Mouse (Mus musculus) CH12F3 (cell line): ENCODE measurements around the gene Znrd1as.
"Not testable (repeated sequence)": the region's sequence is repeated elsewhere in the genome, so short reads cannot be mapped to it uniquely, and the experiment has no call there.

Experiments
- in situ Hi-C: fragments of 300-500 bp; cut with MboI; formaldehyde crosslinking; loops from 2 replicates; pipeline ENCODE4 v1.14.3; 2020; ENCODE audit warnings: low sequenced_read_pairs

Gene Znrd1as

DNA sequence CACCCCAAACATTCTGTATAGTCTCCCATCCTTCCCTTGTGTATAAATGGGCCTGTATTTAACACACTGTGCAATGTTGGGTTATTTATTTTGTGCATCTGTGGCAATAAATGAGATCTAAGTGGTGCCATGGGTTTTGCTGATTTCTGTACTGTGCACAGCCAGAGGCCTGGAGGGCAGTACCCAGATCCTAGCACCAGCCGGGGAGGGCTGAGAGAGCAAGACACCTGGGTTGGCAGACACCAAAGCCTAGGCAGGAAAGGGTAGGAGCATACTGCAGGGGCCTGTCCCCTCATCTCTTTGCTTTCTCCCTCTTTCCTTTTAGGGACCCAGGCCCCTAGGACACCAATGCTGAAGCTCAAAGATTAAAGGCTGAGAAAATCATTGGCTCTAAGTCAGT lies 10.1 kb upstream of the Znrd1as start:
- in situ Hi-C loops = no loop called here

DNA sequence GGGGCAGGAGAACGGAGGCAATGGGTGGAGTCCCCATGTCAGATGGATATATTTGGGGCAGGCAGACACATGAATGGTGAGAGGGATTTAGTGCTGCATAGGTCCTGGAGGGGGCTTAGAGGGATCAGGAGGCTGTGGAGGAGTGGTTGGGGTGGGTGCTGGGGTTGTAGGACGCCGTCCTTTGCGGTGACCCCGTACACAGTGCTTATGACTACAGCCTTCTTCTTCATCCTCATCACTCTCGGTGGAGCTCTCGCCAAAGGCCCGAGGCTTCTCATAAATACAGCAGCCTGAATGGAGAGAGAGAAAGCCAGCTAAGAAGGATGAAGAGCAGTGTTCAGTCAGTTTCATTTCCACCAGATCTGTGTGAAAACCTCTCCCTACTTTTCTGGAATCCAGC lies 9.1 kb upstream of the Znrd1as start:
- in situ Hi-C loops = no loop called here

DNA sequence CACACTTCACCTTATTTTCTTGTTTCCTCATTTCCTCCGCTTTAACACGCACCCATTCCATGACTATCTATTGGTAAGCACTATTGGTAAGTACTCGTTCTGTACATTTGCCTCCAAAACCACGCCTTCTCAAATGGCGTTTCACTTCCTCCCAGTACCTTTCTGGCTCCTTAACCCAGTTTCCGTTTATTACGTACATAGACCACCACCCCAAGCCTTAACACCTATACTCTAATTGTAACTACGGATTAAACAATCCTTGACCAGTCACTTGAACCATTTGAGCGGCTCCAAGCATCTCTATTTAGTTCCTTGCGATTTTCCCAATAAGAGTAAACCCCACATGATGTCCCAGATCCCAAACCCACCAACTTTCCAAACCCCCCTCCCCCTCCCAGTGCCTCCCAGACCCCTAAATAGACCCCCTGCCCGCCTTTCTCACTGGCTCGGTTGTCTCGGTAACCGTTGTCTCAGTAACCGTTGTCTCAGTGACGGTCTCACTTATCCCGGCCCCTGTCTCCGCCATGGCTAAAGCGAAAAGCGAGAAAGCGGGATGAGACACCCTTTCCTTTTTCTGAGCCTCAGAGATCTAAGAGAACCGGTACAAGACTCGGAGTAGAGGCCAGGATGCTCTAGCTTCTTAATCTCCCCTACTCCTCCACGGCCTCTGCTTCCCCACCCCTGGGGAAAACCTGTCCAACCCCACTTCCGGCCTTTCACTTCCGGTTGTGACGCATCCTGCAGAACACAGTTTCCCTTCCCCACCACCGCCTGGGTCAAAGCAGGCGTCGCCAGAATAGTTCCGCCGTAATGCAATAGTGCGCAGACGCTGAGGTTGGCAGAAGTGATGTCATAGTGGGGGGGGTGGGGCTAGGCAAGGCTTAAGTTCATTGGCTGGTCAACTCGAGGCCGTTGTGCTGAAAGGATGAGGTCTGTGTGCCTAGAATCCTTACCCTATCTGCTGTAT lies 7.1 kb upstream of the Znrd1as start, which contains the start of gene Ppp1r11:
Gene Ppp1r11 (minus strand): TSS at position 761 of the 967 bp plus-strand sequence.
- in situ Hi-C loops = no loop called here

DNA sequence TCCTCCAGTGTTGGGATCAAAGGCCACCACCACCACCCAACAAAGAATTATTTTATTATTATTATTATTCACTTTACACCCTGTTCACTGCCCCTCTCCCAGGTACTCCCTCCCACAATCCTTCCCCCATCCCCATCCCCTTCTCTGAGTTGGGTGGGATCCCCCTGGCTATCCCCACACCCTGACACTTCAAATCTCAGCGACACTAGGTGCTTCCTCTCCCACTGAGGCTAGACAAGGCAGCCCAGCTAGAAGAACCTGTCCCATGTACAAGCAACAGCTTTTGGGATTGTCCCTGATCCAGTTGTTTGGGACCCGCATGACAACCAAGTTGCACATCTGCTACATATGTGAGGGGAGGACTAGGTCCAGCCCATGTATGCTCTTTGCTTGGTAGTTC lies 5.8 kb upstream of the Znrd1as start:
- in situ Hi-C loops = no loop called here

DNA sequence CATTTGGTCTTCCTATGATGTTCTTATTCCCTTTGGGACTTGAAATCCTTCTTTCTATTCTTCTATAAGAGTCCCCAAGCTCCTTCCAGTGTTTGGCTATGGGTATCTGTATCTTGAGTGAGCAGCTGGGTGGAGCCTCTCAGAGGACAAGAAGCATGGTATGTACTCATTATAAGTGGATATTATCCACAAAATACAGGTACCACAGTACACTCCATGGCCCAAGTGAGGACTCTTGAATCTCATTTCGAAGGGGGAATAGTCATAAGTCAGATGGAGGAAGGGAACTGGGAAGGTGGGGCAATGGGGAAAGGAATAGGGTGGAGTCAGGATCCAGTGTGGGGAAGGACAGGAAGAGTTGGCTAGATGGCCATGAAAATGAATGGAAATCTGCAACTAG lies 5.3 kb upstream of the Znrd1as start:
- in situ Hi-C loops = no loop called here

DNA sequence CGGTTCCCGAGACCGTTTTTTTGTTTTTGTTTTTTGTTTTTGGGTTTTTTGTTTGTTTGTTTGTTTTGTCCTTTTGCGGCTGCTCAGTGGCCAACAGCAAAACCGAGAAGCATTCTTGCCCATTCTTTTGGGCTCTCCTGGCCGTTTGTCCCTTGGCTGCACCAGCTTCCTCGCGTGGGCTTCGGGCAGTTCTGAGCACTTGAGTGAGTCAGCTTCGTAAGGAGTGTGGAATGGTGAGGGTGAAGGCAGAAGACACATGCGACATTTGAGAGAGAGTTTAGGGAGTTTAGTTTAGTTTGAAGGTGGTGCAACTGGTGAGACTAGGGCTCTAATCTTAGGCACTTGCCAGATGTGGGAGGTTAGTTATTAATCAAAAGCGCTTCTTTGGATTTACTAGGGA lies 492 bp downstream of the Znrd1as start:
- in situ Hi-C loops = no loop called here

DNA sequence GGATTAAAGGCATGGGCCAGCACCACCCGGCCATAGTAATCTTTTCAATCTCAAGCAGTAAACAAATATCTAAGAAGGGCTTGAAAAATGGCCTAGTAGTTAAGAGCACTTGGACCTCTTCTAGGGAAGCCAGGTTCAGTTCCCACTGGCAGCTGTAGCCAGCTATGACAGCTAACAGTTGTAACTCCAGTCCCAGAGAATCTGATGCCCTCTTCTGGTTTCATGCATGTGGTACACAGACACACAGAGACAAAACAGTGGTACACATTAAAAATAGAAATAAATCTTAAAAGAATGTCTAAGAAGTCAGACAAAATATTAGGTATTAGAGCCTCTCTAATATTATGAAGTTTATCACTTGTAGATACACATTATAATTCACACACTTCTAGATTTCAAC lies 2.7 kb downstream of the Znrd1as start:
- in situ Hi-C loops = no loop called here

DNA sequence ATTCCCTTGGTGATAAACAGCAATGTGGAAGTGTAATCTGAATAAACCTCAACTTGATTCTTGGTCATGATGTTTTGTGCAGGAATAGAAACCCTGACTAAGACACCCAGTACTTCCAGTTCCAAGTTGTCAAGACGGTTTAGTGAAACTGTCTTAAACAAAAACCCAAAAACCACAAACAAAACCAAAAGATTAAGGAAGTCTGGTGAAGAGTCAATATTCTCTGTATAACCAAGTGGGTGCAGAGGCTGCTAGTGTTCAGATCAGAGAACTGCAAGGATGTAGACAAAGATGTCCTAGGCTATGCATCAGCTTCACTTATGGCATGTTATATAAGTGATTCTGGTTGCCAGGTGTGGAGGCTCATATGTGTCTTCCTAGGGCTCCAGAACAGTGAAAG lies 8.5 kb downstream of the Znrd1as start:
- in situ Hi-C loops = no loop called here

DNA sequence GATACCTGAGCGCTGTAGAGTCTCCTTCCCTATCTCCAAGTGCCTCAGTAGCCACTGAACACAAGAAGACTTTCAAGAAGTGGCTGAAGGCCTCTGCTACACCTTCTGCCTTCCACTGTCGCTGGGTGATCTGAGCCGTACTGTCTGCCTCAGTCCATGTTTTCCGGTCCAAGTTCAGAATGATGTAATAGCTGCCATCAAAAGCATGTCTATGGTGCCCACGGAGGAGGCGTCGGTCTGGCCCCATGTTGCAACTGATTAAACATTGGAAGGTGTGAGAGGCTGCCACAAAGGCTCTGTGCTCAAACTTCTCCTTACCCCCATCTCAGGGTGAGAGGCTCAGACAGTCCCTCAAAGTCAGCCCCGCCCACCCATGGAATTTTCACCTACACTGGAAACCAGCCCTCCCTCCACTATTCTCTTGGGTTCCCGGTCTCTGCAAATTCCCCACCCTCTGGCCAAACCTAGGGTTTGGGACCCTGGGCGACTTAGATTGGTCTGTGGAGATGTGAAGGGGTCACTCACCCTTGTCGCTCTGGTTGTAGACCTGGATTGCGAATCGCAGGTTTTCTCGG lies 12.0 kb downstream of the Znrd1as start:
- in situ Hi-C loops = no loop called here

DNA sequence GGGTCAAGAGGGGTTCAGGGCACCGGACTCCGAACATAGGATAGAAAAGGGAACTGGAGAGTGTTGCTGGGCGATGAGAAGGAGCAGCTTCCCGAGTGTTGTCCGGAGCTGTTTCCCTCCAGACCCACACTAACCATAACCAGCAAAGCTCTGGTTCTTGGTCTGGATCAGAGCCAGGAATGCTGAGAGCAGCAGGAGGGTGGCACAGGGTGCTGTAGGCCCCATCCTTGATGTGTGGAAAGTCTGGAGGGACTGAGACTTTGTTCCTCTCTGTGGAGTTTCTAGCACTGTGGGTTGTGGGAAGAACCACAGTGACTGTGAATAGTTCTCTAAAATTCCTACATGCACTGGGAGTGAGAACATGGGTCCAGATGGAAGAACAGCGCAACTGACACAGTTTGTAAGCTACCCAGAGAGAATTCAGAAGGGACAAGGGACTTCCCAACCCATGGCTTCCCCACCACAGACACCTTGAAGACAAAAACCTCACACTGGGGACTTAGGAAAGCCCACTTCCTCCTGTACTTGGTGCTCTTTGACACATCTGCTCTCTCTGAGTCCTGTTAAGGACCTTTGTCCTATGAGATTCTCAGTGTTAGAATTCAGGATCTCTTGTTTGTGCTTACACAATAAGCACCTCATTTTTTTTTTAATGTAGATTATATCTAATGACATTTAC lies 12.9 kb downstream of the Znrd1as start:
- in situ Hi-C loops = no loop called here

DNA sequence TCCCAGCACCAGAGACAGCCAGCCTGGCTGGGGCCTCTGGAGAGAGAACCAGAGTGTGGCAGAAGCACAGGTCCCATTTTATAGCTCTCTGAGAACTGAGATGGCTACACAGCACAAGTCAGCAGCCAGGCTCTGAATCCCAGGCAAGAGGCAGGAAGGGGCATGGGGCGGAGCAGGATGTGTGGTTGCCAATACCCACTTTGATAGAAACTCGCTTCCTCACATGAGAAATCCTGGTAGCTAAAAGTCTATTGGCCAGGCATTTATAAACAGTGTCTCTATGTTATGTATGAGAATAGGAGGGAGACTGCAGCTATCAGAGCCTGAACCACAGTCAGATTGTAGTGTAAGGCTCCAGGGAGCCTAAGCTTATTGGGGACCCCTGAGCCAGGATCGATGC lies 14.4 kb downstream of the Znrd1as start:
- in situ Hi-C loops = no loop called here

DNA sequence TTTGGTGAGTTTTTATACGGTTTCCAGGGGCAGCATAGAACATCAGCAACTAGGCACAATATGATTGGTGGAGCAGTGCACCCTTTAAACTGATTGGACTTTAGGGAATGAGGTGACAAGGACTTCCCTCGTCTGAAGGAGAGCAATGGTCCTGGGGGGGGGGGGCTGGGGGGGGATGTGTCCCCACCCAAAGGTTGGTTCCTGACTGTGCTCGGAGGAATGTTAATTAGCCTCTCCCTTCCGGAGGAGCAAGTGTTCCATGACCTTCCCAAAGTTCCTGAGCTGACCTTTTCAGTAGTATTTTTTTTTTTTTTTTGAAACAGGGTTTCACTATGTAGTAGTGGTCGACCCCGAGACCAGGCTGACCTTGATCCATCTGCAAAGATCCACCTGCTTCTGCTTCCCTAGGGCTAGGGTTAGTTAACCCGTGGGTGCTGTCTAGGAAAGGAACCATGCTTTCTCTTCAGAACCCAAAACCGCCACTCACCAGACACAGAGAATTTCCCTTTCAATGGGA lies 14.9 kb downstream of the Znrd1as start:
- in situ Hi-C loops = no loop called here

DNA sequence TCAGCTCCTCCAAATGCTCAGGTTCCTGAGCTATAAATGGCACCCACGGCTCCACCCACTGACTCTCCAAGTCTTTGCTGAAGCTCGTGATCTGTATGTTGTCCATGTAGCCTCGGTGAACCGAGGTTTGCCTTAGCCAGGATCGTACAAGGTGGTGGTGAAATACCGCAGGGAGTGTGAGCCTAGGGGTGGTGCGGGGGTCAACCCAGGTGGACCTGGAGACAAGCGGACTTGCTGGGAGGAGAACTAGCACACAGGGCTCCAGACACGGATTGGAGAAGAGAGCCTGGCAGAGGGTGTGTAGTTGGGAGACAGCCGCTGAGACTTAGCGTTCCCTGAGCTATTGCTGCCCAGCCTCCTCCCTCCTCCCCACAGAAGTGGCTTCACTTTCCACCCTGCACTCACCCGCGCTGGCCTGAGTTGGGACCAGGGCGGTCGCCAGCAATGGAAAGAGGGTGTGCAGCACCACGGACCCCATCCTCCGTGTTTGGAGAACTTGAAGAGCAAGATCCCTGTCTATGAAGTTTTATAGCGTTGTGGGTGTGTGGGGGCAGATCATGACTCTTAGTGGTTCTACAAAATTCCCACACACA lies 22.9 kb downstream of the Znrd1as start, which contains the start of gene 2410137M14Rik:
Gene 2410137M14Rik (minus strand): TSS at position 17 of the 593 bp plus-strand sequence.
- in situ Hi-C loops = no loop called here

DNA sequence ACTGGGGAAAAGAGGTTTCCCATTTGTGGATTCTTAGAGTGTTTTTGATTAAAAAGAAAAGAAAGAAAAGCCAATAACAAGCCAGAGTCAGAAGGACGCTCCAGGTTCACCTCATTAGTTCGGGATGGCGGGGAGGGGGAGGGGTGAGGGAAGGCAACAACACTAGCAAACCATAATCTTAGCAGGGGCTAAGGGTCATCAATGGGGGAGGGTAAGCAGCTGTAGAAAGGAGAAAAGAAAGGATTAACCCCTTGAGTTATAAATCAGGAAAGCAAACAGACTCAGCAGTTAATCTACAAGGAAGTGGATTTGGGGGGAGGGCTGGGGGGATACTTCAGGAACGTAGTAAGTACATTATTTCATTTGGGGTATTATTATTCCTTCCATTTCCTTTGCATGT lies 23.5 kb downstream of the Znrd1as start:
- in situ Hi-C loops = no loop called here

DNA sequence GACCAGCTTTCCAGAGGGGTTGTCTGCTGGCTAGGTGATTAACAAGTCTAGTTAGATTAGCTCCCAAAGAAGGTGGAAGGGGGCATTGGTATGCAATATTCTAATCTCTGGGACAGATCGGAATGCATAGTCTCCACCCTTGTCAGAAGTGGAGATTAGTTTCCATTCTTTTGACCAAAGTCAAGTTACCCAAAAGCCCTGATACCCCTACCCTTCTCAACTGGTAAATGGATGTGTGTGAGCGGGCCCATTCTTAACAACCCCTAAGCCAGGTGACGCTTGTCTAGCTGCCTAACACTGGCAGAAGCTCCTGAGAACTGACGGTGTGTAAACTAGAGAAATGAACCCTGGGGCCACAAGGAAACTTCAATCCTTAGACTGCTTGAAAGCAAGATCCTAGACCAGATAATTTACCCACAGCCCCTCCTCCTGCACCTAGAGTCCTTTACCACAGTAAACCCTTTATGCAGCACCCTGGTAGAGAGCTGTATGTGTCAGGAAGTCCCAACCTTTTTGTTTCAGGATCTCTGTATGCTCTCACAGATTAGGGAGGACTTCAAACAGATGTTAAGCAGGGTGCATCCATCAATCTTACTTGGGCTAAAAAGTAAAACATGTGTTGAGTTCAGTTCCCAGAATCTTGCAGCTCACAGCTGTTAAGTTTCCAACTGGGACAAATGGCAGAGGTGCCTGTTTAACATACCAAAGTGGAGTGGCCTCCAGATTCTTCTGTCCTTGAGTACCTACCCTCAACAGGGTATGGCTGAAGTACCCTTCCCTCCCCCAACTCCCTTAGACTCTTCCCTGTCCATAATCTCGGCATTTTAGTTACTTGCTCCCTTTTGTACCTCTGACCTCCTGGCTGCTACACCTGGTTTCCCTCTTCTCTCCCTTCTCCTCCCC lies 24.1 kb downstream of the Znrd1as start:
- in situ Hi-C loops = no loop called here

DNA sequence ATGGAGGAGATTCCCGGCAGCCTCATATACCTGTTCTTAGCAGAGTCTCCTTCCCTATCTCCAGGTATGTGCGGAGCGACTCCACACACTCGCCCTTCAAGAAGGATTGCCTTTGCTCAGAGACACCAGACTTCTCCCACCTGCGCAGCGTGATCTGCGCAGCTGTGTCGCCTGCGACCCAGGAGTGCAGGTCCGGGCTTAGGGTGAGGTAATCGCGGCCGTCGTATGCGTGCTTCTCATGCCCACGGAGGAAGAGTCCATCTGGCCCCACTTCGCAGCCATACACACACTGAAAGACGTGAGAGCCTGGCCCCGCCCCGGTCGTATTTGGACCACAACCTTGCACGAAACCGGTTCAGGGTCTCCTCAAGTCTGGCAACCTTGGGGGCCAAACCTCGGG lies 30.1 kb downstream of the Znrd1as start:
- in situ Hi-C loops = no loop called here

DNA sequence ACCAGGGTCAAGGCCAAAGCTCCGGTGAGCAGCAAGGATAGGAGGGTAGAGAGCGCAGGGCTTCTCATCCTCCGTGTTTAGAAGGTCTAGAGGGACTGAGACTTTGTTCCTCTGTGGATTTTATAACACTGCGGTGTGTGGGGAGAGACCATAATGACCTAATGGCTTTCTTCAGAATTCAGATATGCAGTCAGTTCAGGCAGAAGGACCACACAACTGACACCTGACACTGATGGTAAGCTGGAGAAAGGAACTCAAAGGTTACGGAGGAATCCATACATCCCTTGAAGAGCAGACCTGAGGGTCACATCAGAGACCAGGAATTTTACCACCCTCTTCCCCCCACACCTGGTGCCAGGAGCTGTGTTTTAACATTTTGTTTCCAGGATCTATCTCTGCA lies 31.0 kb downstream of the Znrd1as start, which contains the start of gene H2-M5:
Gene H2-M5 (minus strand): TSS at position 101 of the 400 bp plus-strand sequence.
- in situ Hi-C loops = no loop called here

DNA sequence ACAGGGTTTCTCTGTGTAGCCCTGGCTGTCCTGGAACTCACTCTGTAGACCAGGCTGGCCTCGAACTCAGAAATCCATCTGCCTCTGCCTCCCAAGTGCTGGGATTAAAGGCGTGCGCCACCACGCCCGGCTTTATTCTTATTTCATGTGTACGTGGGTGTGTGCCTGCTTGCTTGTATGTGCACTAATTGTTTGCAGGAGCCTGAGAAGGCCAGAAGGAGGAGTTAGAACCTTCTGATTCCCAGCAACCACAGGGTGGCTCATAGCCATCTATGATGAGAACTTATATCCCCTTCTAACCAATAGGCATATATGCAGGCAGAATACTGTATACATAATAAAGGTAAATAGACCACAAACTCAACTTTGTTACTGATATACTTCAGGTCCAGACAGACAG lies 32.2 kb downstream of the Znrd1as start:
- in situ Hi-C loops = not testable (repeated sequence)

DNA sequence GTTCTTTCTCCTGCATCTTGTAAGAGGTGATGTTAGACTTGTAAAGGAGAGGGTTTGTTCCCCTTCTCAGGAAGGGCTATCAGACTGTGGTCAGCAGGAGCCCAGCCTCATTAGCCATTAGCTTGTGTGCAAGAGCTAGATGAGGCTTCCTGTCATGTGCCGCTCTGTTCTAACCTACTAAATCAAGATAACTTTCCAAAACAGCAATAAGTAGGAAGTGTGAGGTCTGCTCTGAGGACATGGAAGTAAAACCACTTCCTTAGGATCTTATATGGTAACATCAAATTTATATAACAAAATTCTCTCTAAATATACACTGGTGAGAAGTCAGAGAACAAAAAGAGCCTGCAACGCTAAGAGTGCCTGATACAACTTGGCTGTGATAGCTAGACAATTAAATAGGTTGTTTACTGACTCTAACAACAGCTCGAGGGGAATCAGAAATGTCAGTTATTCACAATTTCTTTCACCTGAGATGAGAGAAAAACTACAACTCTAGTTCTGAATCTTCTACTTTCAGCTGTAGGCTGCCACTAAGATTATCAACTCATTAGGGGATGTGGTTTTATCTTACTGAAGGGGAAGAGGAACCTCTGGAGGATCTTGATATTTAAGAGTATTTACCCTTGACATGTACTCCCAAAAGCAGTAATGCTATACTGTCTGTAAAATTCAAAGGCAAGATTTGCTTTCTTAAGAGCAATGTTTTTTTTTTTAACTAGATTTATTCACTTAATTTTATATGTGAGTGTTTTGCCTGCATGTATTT lies 34.1 kb downstream of the Znrd1as start:
- in situ Hi-C loops = no loop called here
